Mouse (Mus musculus) spleen, postnatal 4 days (tissue): ENCODE results near the gene Phactr3.
"Not testable (repeated sequence)": the region's sequence is repeated elsewhere in the genome, so short reads cannot be mapped to it uniquely, and the experiment has no call there.

Source experiments
- DNase-seq, 2 experiments: peaks; one replicate each; pipeline ENCODE4 v3.0.0; 2022; ENCODE audit warnings: low spot score in 2 of 2

Gene Phactr3

GRCm38 (mm10) chr2:178118801-178119560 lies at the start of gene Phactr3:
Gene Phactr3, plus strand, starts transcription at chr2:178118975.
- DNase-seq: no peak

GRCm38 (mm10) chr2:178078166-178078717 lies 40.5 kb upstream of the Phactr3 start, which contains the start of gene Zfp931:
Gene Zfp931, minus strand, starts transcription at chr2:178078476.
- DNase-seq: not testable (repeated sequence)

DNA sequence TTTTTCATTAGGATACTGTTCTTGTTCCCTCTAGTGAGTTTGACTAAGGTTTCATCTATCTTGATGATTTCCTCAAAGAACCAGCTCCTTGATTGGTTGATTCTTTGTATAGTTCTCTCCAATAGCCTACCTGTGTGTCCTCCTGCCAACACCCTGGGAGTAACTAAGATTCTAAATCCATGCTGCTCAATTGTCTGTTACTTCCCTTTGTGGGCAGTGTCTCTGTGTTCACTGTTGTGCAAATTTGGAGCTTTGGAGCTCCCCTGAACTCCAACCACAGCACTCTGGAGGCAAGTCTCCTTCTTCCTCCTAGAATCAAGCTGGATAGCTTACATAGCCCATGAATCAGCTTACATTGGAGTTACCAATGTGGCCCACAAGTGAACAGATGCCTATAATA lies 29.2 kb upstream of the Phactr3 start:
- DNase-seq: no peak

- DNase-seq: peak in 1 of 2 experiments; percentile 66
Observed at GRCm38 (mm10) chr2:178098021-178098420, 20.8 kb upstream of the Phactr3 start.

DNA sequence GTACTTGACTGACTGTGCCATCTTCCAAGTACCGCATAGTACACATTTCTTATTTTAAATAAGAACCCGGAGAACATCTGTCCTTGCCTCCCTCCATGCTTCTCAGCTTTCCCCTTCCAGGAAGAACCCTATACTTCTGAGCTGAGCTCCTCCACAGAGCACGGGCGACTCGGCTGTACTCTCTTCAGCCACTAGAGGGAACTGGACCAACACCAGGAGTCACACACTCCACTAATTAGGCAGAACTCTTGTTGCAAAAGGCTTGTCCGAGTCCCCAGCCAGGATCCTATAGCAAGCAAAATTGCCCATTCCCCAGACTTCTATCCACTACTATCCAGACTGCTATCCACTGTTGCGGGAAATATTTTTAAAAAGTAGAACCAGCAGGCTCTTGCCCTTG lies 16.8 kb upstream of the Phactr3 start:
- no peak for DNase-seq

DNA sequence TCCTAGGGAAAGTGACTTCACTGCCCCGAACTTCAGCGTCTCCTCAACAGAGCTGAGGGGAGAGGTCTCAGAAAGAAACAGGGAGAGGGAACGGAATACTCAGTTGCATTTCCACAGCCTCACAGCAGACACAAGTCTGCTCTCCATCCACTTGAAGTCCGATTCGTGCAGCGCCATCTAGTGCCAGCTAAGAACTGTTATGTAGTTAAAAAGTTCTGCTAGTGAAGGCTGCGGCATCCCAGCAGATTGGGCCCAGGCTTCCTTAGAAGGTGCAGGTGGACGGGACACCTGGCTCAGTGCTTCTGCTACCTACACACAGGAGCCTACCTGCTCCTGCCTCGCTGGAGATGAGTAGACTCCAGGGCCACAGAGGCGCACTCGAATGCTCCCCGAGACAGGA lies 829 bp upstream of the Phactr3 start:
- no peak for DNase-seq

- no peak for DNase-seq
Observed at GRCm38 (mm10) chr2:178119561-178120355, 983 bp downstream of the Phactr3 start.

DNA sequence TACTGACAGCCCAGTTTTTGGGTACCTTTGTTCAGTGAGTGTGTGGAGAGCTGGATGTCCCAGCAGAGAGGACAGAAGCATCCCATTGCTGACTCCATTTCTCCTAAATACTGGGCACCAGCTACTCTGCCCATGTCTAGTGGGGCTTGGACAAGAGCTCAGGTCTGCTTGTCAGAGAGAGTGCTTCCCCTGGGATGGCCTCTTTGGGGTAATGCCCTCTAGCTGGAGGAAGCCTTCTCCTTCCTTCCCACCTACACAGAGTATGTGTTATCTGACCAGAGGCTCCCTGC lies 1.5 kb downstream of the Phactr3 start:
- DNase-seq: no peak

DNA sequence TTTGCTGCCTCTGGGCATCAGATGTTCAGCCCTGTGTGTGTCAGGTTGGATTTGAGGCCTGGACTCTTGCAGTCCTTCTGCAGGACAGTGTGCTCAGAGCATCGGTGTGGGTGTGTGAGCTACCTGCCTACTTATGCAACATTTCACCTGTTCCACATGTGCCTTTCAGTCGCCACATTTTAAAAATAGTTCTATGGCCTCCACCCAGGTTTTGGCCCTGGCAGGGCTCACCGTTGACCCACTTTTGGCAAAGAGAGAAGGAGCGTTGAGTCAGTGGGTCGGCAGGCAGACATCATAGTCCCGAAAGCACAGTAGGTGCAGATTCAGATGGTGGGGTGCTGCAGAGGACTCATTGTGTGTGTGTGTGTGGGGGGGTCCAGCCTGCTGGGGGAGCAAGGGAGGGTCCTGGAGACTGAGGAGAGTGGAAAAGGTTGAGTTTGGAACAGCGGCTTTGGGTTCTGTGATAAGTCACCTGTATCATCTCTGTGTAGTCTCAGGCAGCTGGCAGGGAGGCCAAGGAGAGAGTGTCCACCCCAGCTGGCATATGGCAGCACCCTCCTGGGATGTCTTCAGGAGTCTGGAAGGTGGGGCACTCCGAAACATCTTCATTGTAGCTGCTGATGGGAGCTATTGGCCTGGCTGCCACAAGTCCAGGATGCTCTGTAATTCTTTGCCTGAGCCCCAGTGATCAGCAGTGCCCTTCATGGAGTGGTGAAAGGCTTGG lies 2.0 kb downstream of the Phactr3 start:
- no peak for DNase-seq

- no peak for DNase-seq
Observed at GRCm38 (mm10) chr2:178121375-178121688, 2.6 kb downstream of the Phactr3 start.

GRCm38 (mm10) chr2:178121946-178122665 lies 3.3 kb downstream of the Phactr3 start:
- DNase-seq: no peak

- DNase-seq: no peak
Observed at GRCm38 (mm10) chr2:178123466-178123865, 4.7 kb downstream of the Phactr3 start.

GRCm38 (mm10) chr2:178125427-178125826 lies 6.7 kb downstream of the Phactr3 start:
- no peak for DNase-seq

DNA sequence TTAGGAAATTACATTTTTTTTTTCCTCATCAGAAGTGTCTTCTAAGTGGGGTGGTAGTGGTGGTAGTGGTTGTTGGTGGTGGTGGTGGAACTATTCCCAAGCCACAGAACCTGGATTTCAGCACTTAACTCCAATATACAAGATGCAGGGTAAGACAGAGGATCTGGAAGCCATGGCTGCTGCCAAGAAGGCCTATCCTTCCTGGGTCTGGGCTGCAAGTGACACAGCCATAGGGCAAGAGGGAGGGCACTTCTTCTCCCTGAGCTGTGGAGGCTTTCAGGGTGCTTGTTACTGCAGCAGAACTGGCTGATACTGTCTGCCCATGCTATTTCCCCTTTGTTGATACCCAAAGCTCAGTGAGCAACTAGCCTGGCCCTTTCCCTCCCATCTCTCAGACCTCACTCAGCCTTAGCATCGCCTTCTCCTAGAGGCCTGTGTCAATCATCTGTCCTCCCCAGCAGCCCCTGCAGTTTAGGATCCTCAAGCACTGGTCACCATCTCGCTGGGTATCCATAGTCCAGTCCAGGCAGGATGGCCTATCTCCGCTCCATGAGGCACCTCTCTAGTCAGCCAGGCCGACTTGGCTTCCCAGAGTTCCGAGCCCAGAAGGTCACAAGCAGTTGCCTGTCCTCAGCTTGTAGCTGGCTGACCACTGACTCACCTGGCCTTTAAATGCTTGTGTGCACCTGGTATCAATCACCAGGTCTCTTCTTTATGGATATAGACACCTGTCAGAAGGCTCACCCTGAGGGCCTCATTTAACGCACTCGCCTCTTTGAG lies 7.5 kb downstream of the Phactr3 start:
- no peak for DNase-seq

DNA sequence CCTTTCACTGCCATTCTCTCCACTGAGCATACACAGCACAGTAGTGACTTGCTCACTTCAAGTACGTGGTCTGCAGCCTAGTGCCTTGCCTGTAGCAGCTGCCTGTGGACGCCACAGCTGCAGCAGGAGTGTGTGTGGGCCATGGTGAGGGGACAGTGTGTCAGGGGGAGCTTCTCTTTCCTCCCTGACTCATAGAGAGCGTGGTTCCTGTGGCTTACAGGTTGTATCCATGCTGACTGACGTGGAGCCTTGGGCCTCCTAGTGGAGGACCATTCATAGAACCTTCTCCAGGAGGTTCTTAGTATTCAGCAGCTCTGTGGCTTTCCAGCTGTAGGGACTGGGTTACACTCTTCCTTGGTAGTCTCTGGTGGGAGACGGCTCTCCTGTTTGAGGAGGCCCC lies 9.8 kb downstream of the Phactr3 start:
- DNase-seq: no peak

- no peak for DNase-seq
Observed at GRCm38 (mm10) chr2:178129161-178129560, 10.4 kb downstream of the Phactr3 start.

- no peak for DNase-seq
Observed at GRCm38 (mm10) chr2:178129676-178130075, 10.9 kb downstream of the Phactr3 start.

DNA sequence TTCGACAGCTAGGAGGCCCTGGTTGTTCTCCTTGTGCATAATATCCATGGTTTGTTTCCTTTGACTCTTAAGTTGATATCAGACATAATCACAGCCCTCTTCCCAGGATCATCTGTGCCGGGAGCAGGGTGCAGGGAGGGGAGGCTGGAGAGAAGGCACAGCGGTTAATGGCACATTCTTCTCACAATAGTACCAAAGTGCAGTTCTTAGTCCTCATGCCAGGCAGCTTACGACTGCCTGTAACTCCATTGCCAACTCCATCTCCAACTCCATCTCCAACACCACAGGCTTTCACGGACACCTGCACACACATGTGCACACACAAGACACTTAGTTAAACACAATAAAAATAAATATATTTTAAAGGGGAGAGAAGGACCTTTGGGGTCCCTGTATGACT lies 11.8 kb downstream of the Phactr3 start:
- DNase-seq: no peak

DNA sequence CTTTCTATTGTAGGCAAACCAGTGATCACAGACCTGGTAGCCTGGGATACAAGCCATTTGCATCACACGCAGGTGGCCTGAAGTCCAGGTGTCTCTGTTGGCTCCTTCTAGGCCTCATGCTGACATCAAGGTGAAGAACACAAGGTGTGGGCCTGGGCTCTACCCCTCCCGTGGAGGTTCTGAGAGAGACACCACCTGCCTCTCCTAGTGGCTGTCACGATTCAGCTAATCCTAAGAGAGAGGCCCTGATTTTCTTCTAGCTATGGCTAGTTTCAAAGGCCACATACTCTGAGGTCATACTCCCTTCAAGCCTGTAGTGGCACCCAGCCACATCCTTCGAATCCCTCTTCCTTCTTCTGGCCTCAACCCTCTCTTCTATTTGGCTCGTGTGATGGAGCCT lies 12.2 kb downstream of the Phactr3 start:
- no peak for DNase-seq

GRCm38 (mm10) chr2:178131606-178132365 lies 13.0 kb downstream of the Phactr3 start:
- DNase-seq: no peak
